Mouse (Mus musculus) heart, embryonic 10.5 days (tissue): ENCODE results near the gene Cyth2. TPM values are rescaled to one million over a fixed set of nuclear protein-coding genes. Genes with fewer than 3 reads are reported as not detected.
A peak's percentile ranks its signal among the peaks of the same experiment; 100 is the strongest.

Source experiments
- DNase-seq: peaks from one replicate; pipeline ENCODE4 v3.0.0-alpha.2; 2017; ENCODE audit warnings: low spot score
- H3K27ac ChIP-seq: fragments of 300-500 bp; sonication (generic); 2 replicates; pipeline ENCODE4 v1.5.1; 2016; ENCODE audit warnings: mild to moderate bottlenecking
- H3K27me3 ChIP-seq: fragments of 300-500 bp; sonication (generic); 2 replicates; pipeline ENCODE4 v1.6.1; 2016; ENCODE audit warnings: mild to moderate bottlenecking; ENCODE audit not compliant: poor library complexity, insufficient read depth, severe bottlenecking
- H3K36me3 ChIP-seq: fragments of 300-500 bp; sonication (generic); 2 replicates; pipeline ENCODE4 v1.6.1; 2016; ENCODE audit warnings: mild to moderate bottlenecking, moderate library complexity
- H3K4me1 ChIP-seq: fragments of 300-500 bp; sonication (generic); 2 replicates; pipeline ENCODE4 v1.6.1; 2016; ENCODE audit warnings: mild to moderate bottlenecking
- H3K4me3 ChIP-seq: fragments of 300-500 bp; sonication (generic); 2 replicates; pipeline ENCODE4 v1.5.1; 2016; ENCODE audit warnings: mild to moderate bottlenecking, moderate library complexity
- H3K9me3 ChIP-seq: fragments of 300-500 bp; sonication (generic); 2 replicates; pipeline ENCODE4 v1.6.1; 2016; ENCODE audit warnings: mild to moderate bottlenecking, moderate library complexity
- WGBS: fragments of 180-500 bp; shearing (Covaris S2); methylation state at CpG from one replicate; pipeline ENCODE4 v1.1.7; 2016; 5-methylcytosine and 5-hydroxymethylcytosine counted together
- polyA plus RNA-seq: library from polyadenylated mRNA; unstranded; fragments of >200 nt; fragmentation: Nextera tagmentation; extraction: Ambion mirVana; gene quantifications from 2 replicates; pipeline ENCODE4 v1.2.1, GENCODE M21; 2016

Gene Cyth2
- polyA plus RNA-seq = 99.1 and 124 TPM in 2 replicates

GRCm38 (mm10) chr7:45813787-45814779 lies at the start of gene Cyth2:
Gene Cyth2, minus strand, starts transcription at chr7:45814581.
- Histone ChIP-seq H3K4me3 (peak within 1 kb of the TSS; percentile 94), H3K9me3 (no peaks in the 10 kb centered on the region), H3K27ac (peak within 1 kb of the TSS; percentile 100), H3K36me3 (peaks cover 40% of the 10 kb centered on the region), H3K4me1 (peaks cover 27% of the 10 kb centered on the region), H3K27me3 (peaks cover 15% of the 10 kb centered on the region)
- DNase-seq = peak; percentile 100
- under 1% methylated on average over 82 of the region's 92 CpGs for WGBS

- H3K4me3 ChIP-seq = no peak overlapping the region
- WGBS = 82% methylated on average over 7 of the region's 7 CpGs
- H3K4me1 ChIP-seq = peaks cover 25% of the 10 kb centered on the region
- no peak for DNase-seq
- no peak overlapping the region for H3K27ac ChIP-seq
- peaks cover 77% of the 10 kb centered on the region for H3K27me3 ChIP-seq
- H3K9me3 ChIP-seq = no peaks in the 10 kb centered on the region
- H3K36me3 ChIP-seq = no peaks in the 10 kb centered on the region
Observed at GRCm38 (mm10) chr7:45862804-45863203, 48.4 kb upstream of the Cyth2 start.

DNA sequence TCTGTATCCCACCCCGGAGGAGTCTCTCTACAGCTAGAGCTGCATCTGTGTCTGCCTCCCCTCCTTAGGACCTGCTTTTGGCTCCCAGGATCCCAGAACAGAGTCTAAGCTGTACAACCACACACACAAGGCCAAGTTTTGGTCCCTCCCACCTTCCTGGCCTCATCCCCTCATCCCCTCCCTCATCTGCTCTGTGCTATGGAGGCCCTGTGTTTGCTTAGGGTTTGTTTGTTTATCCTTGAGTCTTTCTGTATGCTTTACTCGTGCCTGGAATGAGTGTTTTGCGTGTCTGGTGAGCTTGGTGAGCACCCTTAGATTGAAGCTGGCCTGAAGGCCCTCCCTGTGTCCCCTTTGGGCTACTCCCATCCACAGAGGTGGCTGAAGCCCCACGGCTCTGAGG lies 44.6 kb upstream of the Cyth2 start:
- no peak for DNase-seq
- 53% methylated on average over 4 of the region's 4 CpGs for WGBS
- Histone ChIP-seq H3K4me1 (peaks cover 19% of the 10 kb centered on the region), H3K36me3 (no peaks in the 10 kb centered on the region), H3K27ac (no peak overlapping the region), H3K27me3 (peaks cover 98% of the 10 kb centered on the region), H3K4me3 (no peak overlapping the region), H3K9me3 (no peaks in the 10 kb centered on the region)

GRCm38 (mm10) chr7:45856950-45857901 lies 42.8 kb upstream of the Cyth2 start:
- no peak for DNase-seq
- peak overlapping the region; percentile 55 for H3K4me3 ChIP-seq
- H3K4me1 ChIP-seq = peaks cover 19% of the 10 kb centered on the region
- H3K27me3 ChIP-seq = peaks cover 95% of the 10 kb centered on the region
- WGBS = 1% methylated on average over 29 of the region's 30 CpGs
- H3K27ac ChIP-seq = 0 out of 2 replicates have a peak overlapping the region, but pooled peaks have one; percentile 22
- H3K9me3 ChIP-seq = no peaks in the 10 kb centered on the region
- no peaks in the 10 kb centered on the region for H3K36me3 ChIP-seq

DNA sequence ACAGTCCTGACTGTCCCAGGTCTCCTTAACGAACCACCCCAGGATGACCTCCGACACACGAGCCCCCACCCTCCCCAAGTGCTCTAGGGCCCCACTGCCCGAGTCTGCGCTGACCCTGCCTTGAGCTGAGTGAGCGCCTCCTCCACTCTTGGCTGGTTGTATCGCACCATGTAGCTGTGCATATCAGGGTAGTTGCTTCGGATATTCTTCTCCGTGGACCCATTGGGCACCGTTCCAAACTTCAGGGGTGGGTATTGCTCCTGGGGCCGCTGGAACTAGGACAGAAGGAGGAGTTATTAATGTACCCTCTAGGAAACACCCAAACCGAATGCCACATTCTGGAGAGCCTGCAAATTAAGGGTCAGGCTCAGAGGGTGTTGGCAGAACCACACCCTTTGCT lies 38.7 kb upstream of the Cyth2 start:
- no peak for DNase-seq
- no peaks in the 10 kb centered on the region for H3K36me3 ChIP-seq
- H3K4me1 ChIP-seq = peaks cover 17% of the 10 kb centered on the region
- no peak overlapping the region for H3K27ac ChIP-seq
- WGBS = 79% methylated on average over 12 of the region's 12 CpGs
- no peak overlapping the region for H3K4me3 ChIP-seq
- H3K9me3 ChIP-seq = no peaks in the 10 kb centered on the region
- H3K27me3 ChIP-seq = peaks cover 75% of the 10 kb centered on the region

- H3K4me3 ChIP-seq = no peak overlapping the region
- no peaks in the 10 kb centered on the region for H3K36me3 ChIP-seq
- WGBS = 58% methylated on average over 3 of the region's 3 CpGs
- no peaks in the 10 kb centered on the region for H3K9me3 ChIP-seq
- peaks cover 61% of the 10 kb centered on the region for H3K27me3 ChIP-seq
- H3K27ac ChIP-seq = no peak overlapping the region
- no peak for DNase-seq
- H3K4me1 ChIP-seq = 0 out of 2 replicates have a peak, but pooled peaks cover 3% of the 10 kb centered on the region
Observed at GRCm38 (mm10) chr7:45850661-45851060, 36.3 kb upstream of the Cyth2 start.

DNA sequence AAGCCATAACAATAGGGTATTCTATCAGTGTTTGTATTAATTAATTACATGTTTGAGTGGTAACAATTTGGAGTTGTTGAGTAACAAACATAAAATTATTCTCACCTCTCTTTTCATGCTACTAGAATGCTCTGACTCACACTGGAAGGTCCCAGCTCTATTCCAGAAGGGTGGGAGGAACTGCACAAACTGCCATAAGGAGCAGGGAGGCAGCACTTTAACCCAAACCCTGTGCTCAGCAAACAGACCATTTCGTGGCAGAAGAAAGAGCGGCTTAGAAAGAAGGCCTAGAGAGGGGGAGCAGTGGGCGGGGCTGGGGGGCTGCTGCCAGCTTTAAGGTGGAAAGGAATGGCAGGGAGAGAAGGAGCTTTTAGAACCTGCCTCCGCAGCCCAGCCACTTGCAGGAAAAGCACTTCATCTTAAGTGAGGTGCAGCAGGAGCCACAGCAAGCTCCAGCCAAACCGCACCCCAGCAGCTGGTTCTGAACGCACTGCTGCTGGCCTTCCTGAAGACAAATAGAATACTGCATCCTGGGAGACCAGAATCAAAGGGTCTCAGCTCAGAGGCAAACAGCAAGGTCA lies 34.2 kb upstream of the Cyth2 start:
- no peak for DNase-seq
- 18% methylated on average over 6 of the region's 6 CpGs for WGBS
- no peak overlapping the region for H3K27ac ChIP-seq
- no peaks in the 10 kb centered on the region for H3K9me3 ChIP-seq
- 0 out of 2 replicates have a peak, but pooled peaks cover 3% of the 10 kb centered on the region for H3K4me1 ChIP-seq
- no peak overlapping the region for H3K4me3 ChIP-seq
- peaks cover 56% of the 10 kb centered on the region for H3K27me3 ChIP-seq
- H3K36me3 ChIP-seq = no peaks in the 10 kb centered on the region

- H3K4me1 ChIP-seq = no peaks in the 10 kb centered on the region
- no peaks in the 10 kb centered on the region for H3K36me3 ChIP-seq
- DNase-seq = no peak
- H3K27me3 ChIP-seq = peaks cover 60% of the 10 kb centered on the region
- H3K9me3 ChIP-seq = no peaks in the 10 kb centered on the region
- no peak overlapping the region for H3K27ac ChIP-seq
- WGBS = 78% methylated on average over 10 of the region's 10 CpGs
- H3K4me3 ChIP-seq = no peak overlapping the region
Observed at GRCm38 (mm10) chr7:45842950-45843744, 28.8 kb upstream of the Cyth2 start.

GRCm38 (mm10) chr7:45833924-45834323 lies 19.5 kb upstream of the Cyth2 start:
- WGBS = under 1% methylated on average over 31 of the region's 31 CpGs
- Histone ChIP-seq H3K27me3 (peaks cover 69% of the 10 kb centered on the region), H3K4me3 (peak overlapping the region; percentile 60)

GRCm38 (mm10) chr7:45833148-45833790 lies 18.9 kb upstream of the Cyth2 start:
- peaks cover 11% of the 10 kb centered on the region for H3K36me3 ChIP-seq
- H3K4me1 ChIP-seq = peaks cover 32% of the 10 kb centered on the region
- H3K27ac ChIP-seq = peak overlapping the region; percentile 62
- peak overlapping the region; percentile 60 for H3K4me3 ChIP-seq
- peaks cover 69% of the 10 kb centered on the region for H3K27me3 ChIP-seq
- H3K9me3 ChIP-seq = no peaks in the 10 kb centered on the region
- 1% methylated on average over 86 of the region's 86 CpGs for WGBS
- DNase-seq = no peak

More at GRCm38 (mm10) chr7:45833924-45834323, 19.5 kb upstream of the Cyth2 start:
- H3K4me1 ChIP-seq = peaks cover 32% of the 10 kb centered on the region
- DNase-seq = no peak
- H3K9me3 ChIP-seq = no peaks in the 10 kb centered on the region
- H3K36me3 ChIP-seq = peaks cover 5% of the 10 kb centered on the region
- H3K27ac ChIP-seq = peak overlapping the region; percentile 62

DNA sequence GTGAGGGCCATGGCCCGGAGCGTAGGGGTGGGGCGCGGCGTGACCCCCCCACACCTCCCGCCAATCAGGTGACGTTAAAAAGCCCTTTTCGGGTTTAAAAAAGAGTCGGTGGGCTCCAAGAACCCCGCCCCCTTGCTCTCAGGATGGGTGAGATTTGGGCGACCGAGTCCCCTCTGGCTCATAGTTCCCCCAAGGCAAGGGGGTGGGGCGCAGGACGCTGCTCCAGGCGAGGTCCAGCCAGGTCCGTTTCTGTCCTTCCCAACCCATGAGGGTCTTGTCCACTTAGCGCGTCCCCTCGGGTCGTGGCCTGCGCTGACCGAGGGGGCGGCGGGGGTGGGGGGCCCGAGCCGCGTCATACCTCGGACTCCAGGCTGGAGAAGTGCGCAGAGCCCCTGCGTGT lies 18.0 kb upstream of the Cyth2 start:
- Histone ChIP-seq H3K27me3 (peaks cover 65% of the 10 kb centered on the region), H3K36me3 (peaks cover 20% of the 10 kb centered on the region), H3K27ac (peak overlapping the region; percentile 62; the same call in 1 of the 2 replicates), H3K4me3 (peak overlapping the region; percentile 60), H3K4me1 (peaks cover 32% of the 10 kb centered on the region), H3K9me3 (no peaks in the 10 kb centered on the region)
- 7% methylated on average over 30 of the region's 30 CpGs for WGBS
- no peak for DNase-seq
